Mouse (Mus musculus) heart, embryonic 13.5 days (tissue): ENCODE measurements at regions not wholly inside any gene's neighbourhood (a gene's known extent, or its start where the extent isn't known, plus 50 kb on each side); places are given as distances from the start of the nearest gene placed in this dataset.

Experiments
- ATAC-seq: fragments of 200-750 bp; cut with Nextera tagmentation; 2 replicates; pipeline ENCODE4 v1.8.0; 2017; ENCODE audit warnings: moderate TSS enrichment; ENCODE audit not compliant: insufficient number of reproducible peaks, low FRiP score, low TSS enrichment; ENCODE audit errors: extremely low read depth
- H3K27ac ChIP-seq: fragments of 300-500 bp; sonication (generic); replicated peaks from 2 replicates; pipeline ENCODE4 v1.5.1; 2015; ENCODE audit warnings: moderate library complexity, mild to moderate bottlenecking, inconsistent platforms
- H3K27me3 ChIP-seq: fragments of 300-500 bp; sonication (generic); replicated peaks from 2 replicates; pipeline ENCODE4 v1.6.1; 2015; ENCODE audit warnings: mild to moderate bottlenecking, inconsistent platforms
- H3K36me3 ChIP-seq: fragments of 300-500 bp; sonication (generic); 2 replicates; pipeline ENCODE4 v1.6.1; 2015; ENCODE audit warnings: mild to moderate bottlenecking, inconsistent platforms
- H3K4me1 ChIP-seq: fragments of 300-500 bp; sonication (generic); 2 replicates; pipeline ENCODE4 v1.6.1; 2015; ENCODE audit warnings: inconsistent platforms
- H3K4me2 ChIP-seq: fragments of 300-500 bp; sonication (generic); 2 replicates; pipeline ENCODE4 v1.6.1; 2015; ENCODE audit warnings: inconsistent platforms, mild to moderate bottlenecking, moderate library complexity
- H3K4me3 ChIP-seq: fragments of 300-500 bp; sonication (generic); 2 replicates; pipeline ENCODE4 v1.5.1; 2015; ENCODE audit warnings: moderate library complexity, mild to moderate bottlenecking, inconsistent platforms
- H3K9ac ChIP-seq: fragments of 300-500 bp; sonication (generic); 2 replicates; pipeline ENCODE4 v1.6.1; 2015; ENCODE audit warnings: inconsistent platforms, mild to moderate bottlenecking, moderate library complexity
- H3K9me3 ChIP-seq: fragments of 300-500 bp; sonication (generic); 2 replicates; pipeline ENCODE4 v1.6.1; 2016; ENCODE audit warnings: inconsistent platforms
- WGBS: fragments of 180-500 bp; shearing (Covaris S2); methylation state at CpG from one replicate; pipeline ENCODE4 v1.1.7; 2015; ENCODE audit warnings: mixed read lengths; 5-methylcytosine and 5-hydroxymethylcytosine counted together

DNA sequence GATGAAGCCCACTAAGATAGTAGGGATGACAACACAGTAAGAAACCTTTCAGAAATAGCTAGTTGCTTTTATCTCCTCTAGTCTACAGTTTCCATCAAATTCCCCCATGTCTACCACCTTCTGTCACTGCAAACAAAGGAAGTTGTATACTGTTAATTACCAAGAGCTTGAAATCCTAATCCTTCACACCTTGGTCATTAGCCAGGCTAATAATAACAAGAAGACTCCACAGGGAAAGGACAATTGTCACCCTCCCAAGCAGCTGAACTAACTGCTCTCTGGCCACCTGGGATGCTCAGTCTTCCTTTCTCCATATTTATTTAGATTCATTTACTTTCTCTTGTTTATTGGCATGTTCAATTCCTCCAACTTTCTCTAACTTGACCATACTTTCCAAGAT lies 130.5 kb upstream of the Tll1 start:
- Histone ChIP-seq H3K9me3 (no peaks in the 10 kb centered on the region), H3K27me3 (no peaks in the 10 kb centered on the region), H3K4me2 (no peak overlapping the region), H3K36me3 (no peaks in the 10 kb centered on the region), H3K4me1 (peaks cover 7% of the 10 kb centered on the region), H3K4me3 (no peak overlapping the region), H3K9ac (no peak overlapping the region), H3K27ac (0 out of 2 replicates have a peak overlapping the region, but pooled peaks have one; percentile 15)
- no peak for ATAC-seq

DNA sequence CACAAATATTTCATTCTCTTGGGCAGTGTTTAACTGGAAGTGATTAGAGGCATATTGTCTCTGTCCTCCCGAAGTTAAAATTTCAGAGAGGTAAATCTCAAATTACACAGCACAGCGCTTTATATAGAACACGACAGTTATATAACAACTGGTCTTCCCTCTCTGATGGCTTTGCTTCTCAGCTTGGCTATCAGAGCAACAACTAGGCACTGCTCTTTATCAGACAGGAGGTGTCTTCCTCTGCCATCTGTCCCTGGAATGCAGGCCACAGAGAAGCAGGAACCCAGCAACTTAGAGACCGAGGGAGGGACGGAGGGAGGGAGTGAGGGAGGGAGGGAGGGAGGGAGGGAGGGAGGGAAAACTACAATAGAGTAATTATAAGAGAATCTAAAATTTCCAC lies 129.4 kb upstream of the Tll1 start:
- H3K36me3 ChIP-seq: no peaks in the 10 kb centered on the region
- no peaks in the 10 kb centered on the region for H3K27me3 ChIP-seq
- WGBS: 33% methylated on average over 3 of the region's 5 CpGs
- peaks cover 7% of the 10 kb centered on the region for H3K4me1 ChIP-seq
- no peak overlapping the region for H3K4me3 ChIP-seq
- no peak overlapping the region for H3K9ac ChIP-seq
- no peak overlapping the region for H3K27ac ChIP-seq
- no peaks in the 10 kb centered on the region for H3K9me3 ChIP-seq
- no peak overlapping the region for H3K4me2 ChIP-seq
- ATAC-seq: no peak

DNA sequence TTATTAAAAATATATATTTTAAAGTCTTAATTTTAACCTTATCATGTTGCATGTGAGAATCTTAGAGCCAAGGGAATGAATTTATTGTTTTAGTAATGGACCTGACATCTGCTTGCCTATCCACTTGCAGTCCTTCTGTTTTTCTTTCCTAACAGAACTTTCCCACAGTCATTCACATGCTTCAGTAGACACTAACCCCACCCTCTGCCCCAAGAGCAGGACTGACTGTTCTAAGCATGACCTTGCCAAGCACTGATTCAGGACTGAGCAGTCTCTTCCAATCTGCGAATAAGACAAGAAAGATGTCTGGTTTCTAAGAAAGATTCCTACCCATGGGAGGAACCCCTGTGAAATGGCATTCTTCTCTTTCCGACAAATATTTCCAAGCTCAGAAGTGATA lies 117.9 kb upstream of the Tll1 start:
- 76% methylated on average over 2 of the region's 2 CpGs for WGBS
- H3K9me3 ChIP-seq: no peaks in the 10 kb centered on the region
- H3K27me3 ChIP-seq: no peaks in the 10 kb centered on the region
- no peak overlapping the region for H3K4me3 ChIP-seq
- no peak for ATAC-seq
- H3K9ac ChIP-seq: no peak overlapping the region
- H3K36me3 ChIP-seq: no peaks in the 10 kb centered on the region
- H3K4me2 ChIP-seq: no peak overlapping the region
- H3K27ac ChIP-seq: no peak overlapping the region
- H3K4me1 ChIP-seq: peaks cover 13% of the 10 kb centered on the region

DNA sequence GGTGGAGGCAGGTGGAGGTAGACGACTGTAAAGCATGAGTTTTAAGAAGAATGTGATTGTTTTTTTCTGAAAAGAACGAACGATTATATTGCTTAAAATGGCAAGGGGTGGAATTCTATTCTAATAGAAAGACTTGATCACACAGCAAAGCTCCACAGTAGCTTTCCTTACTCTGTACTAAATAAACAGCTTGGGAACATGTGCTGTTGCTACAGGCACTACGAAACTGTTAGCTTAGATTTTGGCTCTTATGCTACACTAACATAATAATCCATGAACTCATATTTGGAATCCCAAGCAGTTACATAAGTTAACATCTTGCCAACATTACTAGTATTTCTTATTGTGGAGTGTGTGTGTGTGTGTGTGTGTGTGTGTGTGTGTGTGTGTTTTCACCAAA lies 114.3 kb upstream of the Tll1 start:
- Histone ChIP-seq H3K36me3 (no peaks in the 10 kb centered on the region), H3K4me3 (no peak overlapping the region), H3K27ac (no peak overlapping the region), H3K27me3 (no peaks in the 10 kb centered on the region), H3K9me3 (no peaks in the 10 kb centered on the region), H3K4me1 (peaks cover 15% of the 10 kb centered on the region), H3K4me2 (peak overlapping the region; percentile 49; the same call in 1 of the 2 replicates), H3K9ac (no peak overlapping the region)
- ATAC-seq: no peak
- 71% methylated on average over 4 of the region's 4 CpGs for WGBS

DNA sequence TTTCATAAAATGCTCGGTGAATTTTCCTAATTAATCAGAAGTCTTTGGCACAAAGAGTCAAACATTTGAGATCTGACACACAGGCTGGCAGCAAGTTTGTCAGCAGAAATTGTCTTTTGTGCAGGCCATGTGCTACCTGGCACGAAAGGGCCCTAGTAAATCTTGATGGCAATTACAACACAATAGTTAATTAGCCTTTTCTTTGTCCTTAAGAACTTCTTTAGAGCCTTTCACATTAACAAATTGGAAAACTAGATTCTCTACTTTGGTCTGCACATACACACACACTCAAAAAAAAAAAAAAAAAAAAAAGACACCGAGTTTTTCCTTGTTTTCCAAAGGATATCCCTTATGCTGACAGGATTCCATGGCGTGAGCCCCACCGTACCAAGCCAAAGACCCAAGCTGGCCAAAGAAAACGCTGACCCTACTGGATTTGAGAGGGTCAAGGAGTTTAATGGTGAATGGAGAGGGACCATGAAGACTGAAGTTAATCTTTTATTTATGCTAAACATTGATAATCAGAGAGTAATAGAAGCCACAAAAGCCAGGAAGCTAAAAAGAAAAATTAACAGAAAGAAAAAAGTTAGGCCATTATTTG lies 113.2 kb upstream of the Tll1 start:
- ATAC-seq: no peak
- Histone ChIP-seq H3K36me3 (no peaks in the 10 kb centered on the region), H3K9ac (no peak overlapping the region), H3K4me1 (peaks cover 15% of the 10 kb centered on the region), H3K27ac (no peak overlapping the region), H3K4me3 (no peak overlapping the region), H3K4me2 (no peak overlapping the region), H3K27me3 (no peaks in the 10 kb centered on the region), H3K9me3 (peaks cover 2% of the 10 kb centered on the region; the same call in 1 of the 2 replicates)
- WGBS: 66% methylated on average over 6 of the region's 6 CpGs

DNA sequence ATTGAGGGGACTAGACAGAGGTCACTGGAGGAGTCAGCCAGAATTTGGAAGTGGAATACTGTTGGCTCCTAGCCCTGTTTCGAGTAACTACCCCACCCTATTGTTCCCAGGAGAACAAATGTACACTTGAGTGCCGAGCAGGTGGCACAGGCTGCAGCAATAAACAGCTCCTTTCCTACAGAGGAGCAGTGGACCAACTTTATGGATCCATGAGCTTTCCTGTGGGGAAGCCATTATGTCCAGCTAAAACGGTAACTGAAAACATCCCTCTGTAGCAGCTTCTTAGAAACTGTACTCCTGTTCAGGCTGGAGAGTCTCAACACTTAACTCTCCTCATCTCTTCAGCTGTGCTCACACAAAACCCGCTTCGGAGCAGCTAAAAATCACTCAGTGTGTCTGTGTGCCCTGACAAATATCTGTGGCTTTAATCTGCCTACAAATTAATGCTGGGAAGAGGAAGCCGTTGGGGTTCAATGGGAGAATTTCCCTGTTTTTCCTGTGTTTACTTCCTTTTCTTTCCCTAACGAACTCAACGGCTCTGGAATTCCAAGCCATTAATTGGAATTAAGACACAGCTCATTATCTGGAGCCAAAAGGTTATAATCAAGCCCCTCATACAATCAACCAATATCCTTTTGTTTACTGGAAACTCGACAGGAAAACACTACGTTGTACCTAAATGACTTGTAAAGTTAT lies 112.6 kb upstream of the Tll1 start:
- ATAC-seq: no peak
- no peaks in the 10 kb centered on the region for H3K36me3 ChIP-seq
- H3K9me3 ChIP-seq: peaks cover 5% of the 10 kb centered on the region; the same call in 1 of the 2 replicates
- H3K4me1 ChIP-seq: peaks cover 15% of the 10 kb centered on the region
- H3K9ac ChIP-seq: no peak overlapping the region
- H3K4me3 ChIP-seq: no peak overlapping the region
- no peak overlapping the region for H3K4me2 ChIP-seq
- no peak overlapping the region for H3K27ac ChIP-seq
- no peaks in the 10 kb centered on the region for H3K27me3 ChIP-seq
- WGBS: 71% methylated on average over 10 of the region's 10 CpGs

DNA sequence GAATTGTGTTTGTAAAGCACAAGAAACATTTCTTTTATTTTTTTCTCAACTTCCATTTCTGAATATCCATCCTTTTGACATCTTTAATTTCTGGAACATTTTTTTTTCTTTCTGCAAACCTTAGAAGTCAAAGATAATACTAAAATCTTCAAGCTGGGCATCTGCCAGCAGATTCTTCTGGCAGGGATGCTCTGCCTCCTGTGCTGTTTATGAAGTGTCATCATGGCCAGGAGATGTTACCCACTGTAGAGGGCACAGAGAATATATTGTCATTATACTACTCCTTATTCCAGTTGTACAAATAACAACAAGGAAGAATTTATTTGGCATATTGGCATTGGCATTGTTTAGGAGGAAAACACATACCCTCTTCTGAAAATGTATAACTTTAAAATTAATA lies 111.7 kb upstream of the Tll1 start:
- Histone ChIP-seq H3K36me3 (no peaks in the 10 kb centered on the region), H3K27ac (no peak overlapping the region), H3K27me3 (no peaks in the 10 kb centered on the region), H3K4me2 (no peak overlapping the region), H3K4me1 (peaks cover 15% of the 10 kb centered on the region), H3K9ac (no peak overlapping the region), H3K9me3 (peaks cover 5% of the 10 kb centered on the region; the same call in 1 of the 2 replicates), H3K4me3 (no peak overlapping the region)
- ATAC-seq: no peak

DNA sequence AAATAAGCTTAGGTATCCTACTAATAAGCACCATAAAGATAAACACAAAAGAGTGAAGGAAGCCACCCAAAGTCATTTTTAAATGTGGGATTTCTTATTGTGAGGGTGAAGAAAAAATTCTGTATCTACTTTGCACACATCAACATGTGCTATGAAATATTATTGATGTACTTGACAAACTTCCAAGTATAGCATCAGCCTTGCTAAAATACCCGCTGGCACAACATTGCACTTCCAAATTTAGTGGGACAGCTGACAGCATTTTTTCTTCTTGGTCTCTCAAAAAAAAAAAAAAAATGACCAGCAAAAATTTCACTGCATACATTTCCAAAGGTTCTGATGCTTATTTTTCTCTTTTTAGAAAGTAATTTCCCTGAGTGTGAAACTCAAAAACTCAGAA lies 101.9 kb upstream of the Tll1 start:
- no peaks in the 10 kb centered on the region for H3K36me3 ChIP-seq

DNA sequence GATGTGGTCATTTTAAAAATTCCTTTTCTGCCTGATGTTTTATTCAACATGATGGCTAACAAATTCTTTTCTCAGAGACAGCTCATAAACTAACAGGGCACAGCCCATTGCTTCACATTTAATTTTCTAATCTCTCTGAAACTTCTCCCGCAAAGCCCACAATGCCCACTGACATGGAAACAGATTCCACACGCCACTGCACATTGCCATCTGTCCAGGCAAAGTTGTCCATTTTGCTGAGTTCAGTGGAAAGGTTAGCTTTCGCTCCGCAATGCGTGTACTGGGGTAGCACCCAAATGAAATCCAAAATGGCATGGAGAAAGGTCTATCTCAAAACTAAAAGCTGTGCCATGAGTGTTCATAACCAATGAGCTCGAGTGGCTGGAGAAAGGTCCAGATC lies 76.7 kb upstream of the Tll1 start:
- Histone ChIP-seq H3K4me1 (no peaks in the 10 kb centered on the region), H3K36me3 (no peaks in the 10 kb centered on the region), H3K9ac (no peak overlapping the region), H3K9me3 (no peaks in the 10 kb centered on the region), H3K4me2 (no peak overlapping the region), H3K27ac (no peak overlapping the region), H3K27me3 (no peaks in the 10 kb centered on the region), H3K4me3 (no peak overlapping the region)
- WGBS: 76% methylated on average over 6 of the region's 6 CpGs
- no peak for ATAC-seq

More for the DNA sequence above, 101.9 kb upstream of the Tll1 start:
- Histone ChIP-seq H3K9me3 (no peaks in the 10 kb centered on the region), H3K27ac (no peak overlapping the region), H3K27me3 (no peaks in the 10 kb centered on the region), H3K4me3 (no peak overlapping the region), H3K9ac (no peak overlapping the region), H3K4me1 (no peaks in the 10 kb centered on the region), H3K4me2 (no peak overlapping the region)
- no peak for ATAC-seq
- 78% methylated on average over 1 of the region's 1 CpGs for WGBS

DNA sequence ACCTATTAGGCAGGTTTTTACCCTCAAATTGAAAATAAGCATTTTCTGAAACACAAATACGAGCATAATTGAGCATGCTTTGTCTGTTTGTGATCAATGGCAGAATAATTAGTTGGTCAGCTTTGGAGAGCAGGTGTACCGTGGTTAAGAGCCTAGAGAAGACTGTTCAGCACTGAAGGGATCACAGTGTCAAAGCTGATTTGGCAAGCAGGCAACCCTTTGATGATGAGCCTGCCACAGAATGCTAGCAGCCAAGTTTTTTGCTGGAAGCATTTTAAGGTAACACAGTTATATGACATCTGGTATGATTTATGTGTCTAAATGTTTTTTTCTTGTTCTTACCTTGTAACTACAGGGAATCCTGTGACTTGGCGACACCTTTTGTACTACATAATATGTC lies 75.5 kb upstream of the Tll1 start:
- no peaks in the 10 kb centered on the region for H3K36me3 ChIP-seq
- no peak overlapping the region for H3K4me2 ChIP-seq
- no peak for ATAC-seq
- H3K4me3 ChIP-seq: no peak overlapping the region
- no peaks in the 10 kb centered on the region for H3K9me3 ChIP-seq
- 58% methylated on average over 3 of the region's 3 CpGs for WGBS
- no peak overlapping the region for H3K9ac ChIP-seq
- no peak overlapping the region for H3K27ac ChIP-seq
- no peaks in the 10 kb centered on the region for H3K4me1 ChIP-seq
- no peaks in the 10 kb centered on the region for H3K27me3 ChIP-seq

DNA sequence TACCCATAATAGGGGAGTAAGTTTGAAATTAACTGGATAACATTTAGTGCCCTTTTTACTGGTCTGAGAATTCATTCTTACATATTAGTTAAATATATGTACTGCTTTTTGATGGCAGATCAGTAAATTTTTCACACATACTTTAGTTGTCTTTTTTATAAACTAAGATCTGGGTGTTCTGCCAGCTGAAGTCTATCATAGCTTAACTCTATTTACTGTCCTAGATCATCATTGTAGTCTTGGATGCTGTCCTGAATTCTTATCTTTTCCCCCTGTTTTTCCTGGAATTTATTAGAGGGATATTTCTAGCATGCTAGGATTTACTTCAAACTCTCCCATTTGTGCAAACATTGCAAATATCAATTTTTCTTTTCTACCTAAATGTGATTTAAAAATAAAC lies 74.3 kb upstream of the Tll1 start:
- Histone ChIP-seq H3K9me3 (no peaks in the 10 kb centered on the region), H3K36me3 (no peaks in the 10 kb centered on the region), H3K27me3 (no peaks in the 10 kb centered on the region), H3K4me1 (no peaks in the 10 kb centered on the region), H3K27ac (no peak overlapping the region), H3K4me3 (no peak overlapping the region), H3K4me2 (no peak overlapping the region), H3K9ac (no peak overlapping the region)
- ATAC-seq: no peak

DNA sequence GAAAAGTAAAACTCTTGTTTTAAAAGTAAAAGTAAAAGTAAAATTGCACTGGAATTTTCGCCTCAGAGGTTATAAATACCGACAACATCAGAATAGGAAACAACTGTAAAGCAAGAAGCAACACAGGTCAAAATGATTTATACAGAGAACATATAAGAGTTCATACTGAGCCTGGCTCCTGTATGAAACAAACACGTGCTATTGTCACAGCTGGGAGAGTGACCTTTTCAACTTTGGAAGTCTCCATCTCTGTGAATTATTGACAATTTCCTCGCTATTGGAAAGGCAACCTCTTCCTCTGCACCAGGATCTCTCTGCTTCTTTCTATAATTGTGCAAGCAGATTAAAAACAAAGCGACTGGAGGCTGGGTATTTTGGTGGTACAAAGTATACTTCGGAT lies 70.0 kb upstream of the Tll1 start:
- no peaks in the 10 kb centered on the region for H3K4me1 ChIP-seq
- no peak overlapping the region for H3K9ac ChIP-seq
- no peaks in the 10 kb centered on the region for H3K9me3 ChIP-seq
- WGBS: 67% methylated on average over 6 of the region's 6 CpGs
- H3K36me3 ChIP-seq: no peaks in the 10 kb centered on the region
- ATAC-seq: no peak
- H3K27ac ChIP-seq: no peak overlapping the region
- no peaks in the 10 kb centered on the region for H3K27me3 ChIP-seq
- H3K4me2 ChIP-seq: no peak overlapping the region
- no peak overlapping the region for H3K4me3 ChIP-seq
